Mouse (Mus musculus) left cerebral cortex, adult 11 months (tissue): ENCODE data around the gene Sct.
"Not testable (repeated sequence)": the region's sequence is repeated elsewhere in the genome, so short reads cannot be mapped to it uniquely, and the experiment has no call there.

Experiments
- DNase-seq: peaks from one replicate; pipeline ENCODE4 v3.0.0; 2022; ENCODE audit warnings: low spot score

Gene Sct

GRCm38 (mm10) chr7:141291921-141292582 is 13.1 kb upstream of the Sct start, which contains the start of gene Drd4:
Gene Drd4 (plus strand): TSS chr7:141292006.
- DNase-seq = no peak

GRCm38 (mm10) chr7:141288042-141288441 is 9.1 kb upstream of the Sct start:
- DNase-seq = no peak

GRCm38 (mm10) chr7:141282756-141283155 is 3.8 kb upstream of the Sct start:
- DNase-seq = no peak

- no peak for DNase-seq
Observed at GRCm38 (mm10) chr7:141281442-141281841, 2.5 kb upstream of the Sct start.

- no peak for DNase-seq
Observed at GRCm38 (mm10) chr7:141277701-141278678, 943 bp downstream of the Sct start.

- DNase-seq = no peak
Observed at GRCm38 (mm10) chr7:141276546-141276945, 2.4 kb downstream of the Sct start, which contains the start of gene Cdhr5. Gene Cdhr5 (minus strand): TSS chr7:141276786.

GRCm38 (mm10) chr7:141275356-141275755 is 3.6 kb downstream of the Sct start:
- DNase-seq = no peak

- no peak for DNase-seq
Observed at GRCm38 (mm10) chr7:141270631-141271030, 8.3 kb downstream of the Sct start.

GRCm38 (mm10) chr7:141269273-141269545 is 9.7 kb downstream of the Sct start:
- no peak for DNase-seq

GRCm38 (mm10) chr7:141268466-141269272 is 10.3 kb downstream of the Sct start:
- no peak for DNase-seq

GRCm38 (mm10) chr7:141265739-141266561 is 13.0 kb downstream of the Sct start, which contains the start of gene Irf7:
Gene Irf7 (minus strand): TSS chr7:141266481.
- no peak for DNase-seq

GRCm38 (mm10) chr7:141265411-141265738 is 13.6 kb downstream of the Sct start:
- no peak for DNase-seq

- DNase-seq = no peak
Observed at GRCm38 (mm10) chr7:141264761-141265410, 14.0 kb downstream of the Sct start.

GRCm38 (mm10) chr7:141264041-141264700 is 14.8 kb downstream of the Sct start:
- DNase-seq = no peak

GRCm38 (mm10) chr7:141263640-141264039 is 15.3 kb downstream of the Sct start:
- no peak for DNase-seq

GRCm38 (mm10) chr7:141261480-141261879 is 17.5 kb downstream of the Sct start:
- DNase-seq = no peak

- no peak for DNase-seq
Observed at GRCm38 (mm10) chr7:141256159-141256558, 22.8 kb downstream of the Sct start.

- DNase-seq = not testable (repeated sequence)
Observed at GRCm38 (mm10) chr7:141250486-141250885, 28.4 kb downstream of the Sct start.

- DNase-seq = no peak
Observed at GRCm38 (mm10) chr7:141231551-141231950, 47.4 kb downstream of the Sct start.

GRCm38 (mm10) chr7:141231111-141231510 is 47.8 kb downstream of the Sct start:
- DNase-seq = no peak
